Mouse (Mus musculus): ENCODE measurements at regions not wholly inside any gene's neighbourhood (a gene's known extent, or its start where the extent isn't known, plus 50 kb on each side); places are given as distances from the start of the nearest gene placed in this dataset.

- Histone ChIP-seq H3K9me3 (ENCODE audit: control insufficient read depth, low read length) (no peaks in the 10 kb centered on the region), H3K4me3 (ENCODE audit: control insufficient read depth in 1 of 2, insufficient read depth in 1 of 2, low read depth in 1 of 2, low read length in 2 of 2) (no peak overlapping the region), H3K9ac (ENCODE audit: low read length) (no peak overlapping the region), H3K4me1 (ENCODE audit: control insufficient read depth in 2 of 2, insufficient read depth in 2 of 2, low read length in 2 of 2) (no peaks in the 10 kb centered on the region), H3K27ac (replicated peaks in 1 of 2; ENCODE audit: control insufficient read depth in 1 of 2, insufficient read depth in 1 of 2, low read depth in 2 of 2, low read length in 2 of 2) (no peak overlapping the region), H3K36me3 (ENCODE audit: control insufficient read depth, insufficient read depth, low read length) (no peaks in the 10 kb centered on the region), H3K27me3 (ENCODE audit: control insufficient read depth, insufficient read depth, low read length) (no peaks in the 10 kb centered on the region), H3K4me2 (ENCODE audit: low read length) (no peak overlapping the region)
- no peak for ATAC-seq (ENCODE audit: insufficient number of reproducible peaks, insufficient read depth, low FRiP score, low read depth)
These were observed 812.5 kb downstream of the Robo1 start for GRCm38 (mm10) chr16:73120568-73120967.

GRCm38 (mm10) chr16:73117338-73117737 is 809.2 kb downstream of the Robo1 start:
- WGBS, result 62% methylated on average over 2 of the region's 2 CpGs
- ATAC-seq (ENCODE audit: insufficient number of reproducible peaks, insufficient read depth, low FRiP score, low read depth), result no peak
- Histone ChIP-seq H3K36me3 (ENCODE audit: control insufficient read depth, insufficient read depth, low read length) (no peaks in the 10 kb centered on the region), H3K27me3 (ENCODE audit: control insufficient read depth, insufficient read depth, low read length) (no peaks in the 10 kb centered on the region), H3K9me3 (ENCODE audit: control insufficient read depth, low read length) (no peaks in the 10 kb centered on the region), H3K9ac (ENCODE audit: low read length) (no peak overlapping the region), H3K27ac (replicated peaks in 1 of 2; ENCODE audit: control insufficient read depth in 1 of 2, insufficient read depth in 1 of 2, low read depth in 2 of 2, low read length in 2 of 2) (no peak overlapping the region), H3K4me3 (ENCODE audit: control insufficient read depth in 1 of 2, insufficient read depth in 1 of 2, low read depth in 1 of 2, low read length in 2 of 2) (no peak overlapping the region), H3K4me1 (ENCODE audit: control insufficient read depth in 2 of 2, insufficient read depth in 2 of 2, low read length in 2 of 2) (no peaks in the 10 kb centered on the region), H3K4me2 (ENCODE audit: low read length) (no peak overlapping the region)

- Histone ChIP-seq H3K9me3 (ENCODE audit: control insufficient read depth, low read length) (no peaks in the 10 kb centered on the region), H3K4me2 (ENCODE audit: low read length) (no peak overlapping the region), H3K4me1 (ENCODE audit: control insufficient read depth in 2 of 2, insufficient read depth in 2 of 2, low read length in 2 of 2) (0 out of 4 replicates have a peak, but pooled peaks cover 0 to 4% of the 10 kb centered on the region in 2 experiments), H3K4me3 (ENCODE audit: control insufficient read depth in 1 of 2, insufficient read depth in 1 of 2, low read depth in 1 of 2, low read length in 2 of 2) (no peak overlapping the region), H3K9ac (ENCODE audit: low read length) (no peak overlapping the region), H3K27ac (replicated peaks in 1 of 2; ENCODE audit: control insufficient read depth in 1 of 2, insufficient read depth in 1 of 2, low read depth in 2 of 2, low read length in 2 of 2) (no peak overlapping the region), H3K36me3 (ENCODE audit: control insufficient read depth, insufficient read depth, low read length) (no peaks in the 10 kb centered on the region), H3K27me3 (ENCODE audit: control insufficient read depth, insufficient read depth, low read length) (no peaks in the 10 kb centered on the region)
- no peak for ATAC-seq (ENCODE audit: insufficient number of reproducible peaks, insufficient read depth, low FRiP score, low read depth)
- WGBS, result 80% methylated on average over 7 of the region's 7 CpGs
These were observed 799.9 kb downstream of the Robo1 start for GRCm38 (mm10) chr16:73108021-73108452.

GRCm38 (mm10) chr16:73107608-73108007 is 799.5 kb downstream of the Robo1 start:
- H3K27me3 ChIP-seq (ENCODE audit: control insufficient read depth, insufficient read depth, low read length), result no peaks in the 10 kb centered on the region
- no peak overlapping the region for H3K4me2 ChIP-seq (ENCODE audit: low read length)
- no peak for ATAC-seq (ENCODE audit: insufficient number of reproducible peaks, insufficient read depth, low FRiP score, low read depth)
- H3K27ac ChIP-seq (replicated peaks in 1 of 2; ENCODE audit: control insufficient read depth in 1 of 2, insufficient read depth in 1 of 2, low read depth in 2 of 2, low read length in 2 of 2), result no peak overlapping the region
- H3K4me3 ChIP-seq (ENCODE audit: control insufficient read depth in 1 of 2, insufficient read depth in 1 of 2, low read depth in 1 of 2, low read length in 2 of 2), result no peak overlapping the region
- WGBS, result 85% methylated on average over 9 of the region's 9 CpGs
- H3K9ac ChIP-seq (ENCODE audit: low read length), result no peak overlapping the region
- no peaks in the 10 kb centered on the region for H3K36me3 ChIP-seq (ENCODE audit: control insufficient read depth, insufficient read depth, low read length)
- H3K9me3 ChIP-seq (ENCODE audit: control insufficient read depth, low read length), result no peaks in the 10 kb centered on the region
- 0 out of 4 replicates have a peak, but pooled peaks cover 0 to 4% of the 10 kb centered on the region in 2 experiments for H3K4me1 ChIP-seq (ENCODE audit: control insufficient read depth in 2 of 2, insufficient read depth in 2 of 2, low read length in 2 of 2)

- Histone ChIP-seq H3K4me2 (ENCODE audit: low read length) (no peak overlapping the region), H3K36me3 (ENCODE audit: control insufficient read depth, insufficient read depth, low read length) (no peaks in the 10 kb centered on the region), H3K9ac (ENCODE audit: low read length) (no peak overlapping the region), H3K4me3 (ENCODE audit: control insufficient read depth in 1 of 2, insufficient read depth in 1 of 2, low read depth in 1 of 2, low read length in 2 of 2) (no peak overlapping the region), H3K4me1 (ENCODE audit: control insufficient read depth in 2 of 2, insufficient read depth in 2 of 2, low read length in 2 of 2) (0 out of 4 replicates have a peak, but pooled peaks cover 0 to 4% of the 10 kb centered on the region in 2 experiments), H3K9me3 (ENCODE audit: control insufficient read depth, low read length) (no peaks in the 10 kb centered on the region), H3K27me3 (ENCODE audit: control insufficient read depth, insufficient read depth, low read length) (no peaks in the 10 kb centered on the region), H3K27ac (replicated peaks in 1 of 2; ENCODE audit: control insufficient read depth in 1 of 2, insufficient read depth in 1 of 2, low read depth in 2 of 2, low read length in 2 of 2) (no peak overlapping the region)
- ATAC-seq (ENCODE audit: insufficient number of reproducible peaks, insufficient read depth, low FRiP score, low read depth), result no peak
- 55% methylated on average over 10 of the region's 10 CpGs for WGBS
These were observed 797.4 kb downstream of the Robo1 start for GRCm38 (mm10) chr16:73105496-73105895.

- no peak for ATAC-seq (ENCODE audit: insufficient number of reproducible peaks, insufficient read depth, low FRiP score, low read depth)
- H3K27me3 ChIP-seq (ENCODE audit: control insufficient read depth, insufficient read depth, low read length), result no peaks in the 10 kb centered on the region; the same call in 1 of the 2 replicates
- no peak overlapping the region for H3K27ac ChIP-seq (replicated peaks in 1 of 2; ENCODE audit: control insufficient read depth in 1 of 2, insufficient read depth in 1 of 2, low read depth in 2 of 2, low read length in 2 of 2)
- 82% methylated on average over 8 of the region's 8 CpGs for WGBS
- no peak overlapping the region for H3K9ac ChIP-seq (ENCODE audit: low read length)
- no peak overlapping the region for H3K4me2 ChIP-seq (ENCODE audit: low read length)
- no peaks in the 10 kb centered on the region for H3K9me3 ChIP-seq (ENCODE audit: control insufficient read depth, low read length)
- no peak overlapping the region for H3K4me3 ChIP-seq (ENCODE audit: control insufficient read depth in 1 of 2, insufficient read depth in 1 of 2, low read depth in 1 of 2, low read length in 2 of 2)
- H3K36me3 ChIP-seq (ENCODE audit: control insufficient read depth, insufficient read depth, low read length), result no peaks in the 10 kb centered on the region
- H3K4me1 ChIP-seq (ENCODE audit: control insufficient read depth in 2 of 2, insufficient read depth in 2 of 2, low read length in 2 of 2), result no peaks in the 10 kb centered on the region
These were observed 792.2 kb downstream of the Robo1 start for GRCm38 (mm10) chr16:73100273-73100672.

GRCm38 (mm10) chr16:73098760-73099159 is 790.7 kb downstream of the Robo1 start:
- H3K9me3 ChIP-seq (ENCODE audit: control insufficient read depth, low read length), result no peaks in the 10 kb centered on the region
- H3K27me3 ChIP-seq (ENCODE audit: control insufficient read depth, insufficient read depth, low read length), result no peaks in the 10 kb centered on the region; the same call in 1 of the 2 replicates
- no peak overlapping the region for H3K4me2 ChIP-seq (ENCODE audit: low read length)
- 17% methylated on average over 4 of the region's 4 CpGs for WGBS
- H3K4me3 ChIP-seq (ENCODE audit: control insufficient read depth in 1 of 2, insufficient read depth in 1 of 2, low read depth in 1 of 2, low read length in 2 of 2), result no peak overlapping the region
- no peaks in the 10 kb centered on the region for H3K36me3 ChIP-seq (ENCODE audit: control insufficient read depth, insufficient read depth, low read length)
- ATAC-seq (ENCODE audit: insufficient number of reproducible peaks, insufficient read depth, low FRiP score, low read depth), result no peak
- H3K9ac ChIP-seq (ENCODE audit: low read length), result no peak overlapping the region
- H3K27ac ChIP-seq (replicated peaks in 1 of 2; ENCODE audit: control insufficient read depth in 1 of 2, insufficient read depth in 1 of 2, low read depth in 2 of 2, low read length in 2 of 2), result no peak overlapping the region
- no peaks in the 10 kb centered on the region for H3K4me1 ChIP-seq (ENCODE audit: control insufficient read depth in 2 of 2, insufficient read depth in 2 of 2, low read length in 2 of 2)

- H3K27ac ChIP-seq (replicated peaks in 1 of 2; ENCODE audit: control insufficient read depth in 1 of 2, insufficient read depth in 1 of 2, low read depth in 2 of 2, low read length in 2 of 2), result no peak overlapping the region
- no peak overlapping the region for H3K4me3 ChIP-seq (ENCODE audit: control insufficient read depth in 1 of 2, insufficient read depth in 1 of 2, low read depth in 1 of 2, low read length in 2 of 2)
- no peak overlapping the region for H3K9ac ChIP-seq (ENCODE audit: low read length)
- no peak for ATAC-seq (ENCODE audit: insufficient number of reproducible peaks, insufficient read depth, low FRiP score, low read depth)
- 39% methylated on average over 14 of the region's 14 CpGs for WGBS
- H3K9me3 ChIP-seq (ENCODE audit: control insufficient read depth, low read length), result no peaks in the 10 kb centered on the region
- H3K27me3 ChIP-seq (ENCODE audit: control insufficient read depth, insufficient read depth, low read length), result no peaks in the 10 kb centered on the region; the same call in 1 of the 2 replicates
- no peaks in the 10 kb centered on the region for H3K4me1 ChIP-seq (ENCODE audit: control insufficient read depth in 2 of 2, insufficient read depth in 2 of 2, low read length in 2 of 2)
- no peaks in the 10 kb centered on the region for H3K36me3 ChIP-seq (ENCODE audit: control insufficient read depth, insufficient read depth, low read length)
- peak overlapping the region; percentile 27 for H3K4me2 ChIP-seq (ENCODE audit: low read length)
These were observed 789.1 kb downstream of the Robo1 start for GRCm38 (mm10) chr16:73097176-73097575.
